Mouse (Mus musculus): Measurements from ENCODE around the gene Crebzf. TPM values are rescaled to one million over a fixed set of nuclear protein-coding genes. Genes with fewer than 3 reads are reported as not detected.

Gene Crebzf
- polyA plus RNA-seq, 1 experiment from 2014 or later, result 20.7 TPM

DNA sequence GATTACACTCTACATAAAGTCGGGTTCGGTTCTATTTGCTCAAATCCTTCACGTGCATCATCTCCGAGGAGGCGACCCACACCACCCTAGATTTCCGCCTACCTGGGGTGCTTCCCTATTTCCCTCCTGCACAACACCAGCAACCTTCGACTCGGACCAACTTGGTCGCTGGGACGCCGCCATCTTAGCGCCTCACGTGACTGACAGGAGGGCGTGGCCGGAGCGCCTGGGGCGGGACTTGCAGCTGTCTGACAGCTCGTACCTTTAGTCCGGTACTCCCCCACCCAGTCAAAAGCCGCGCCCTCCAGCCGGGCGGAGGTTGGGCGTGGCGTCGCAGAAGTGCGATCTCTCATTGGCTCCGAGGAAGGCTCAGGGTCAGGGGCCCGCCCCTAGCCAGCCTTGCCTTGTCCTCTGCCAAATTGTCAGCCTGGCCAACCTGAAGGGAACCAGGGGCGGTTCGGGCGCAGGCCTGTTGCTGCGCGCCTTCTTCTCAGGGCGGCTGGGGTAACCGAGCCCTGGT is 33.3 kb downstream of the Crebzf start, which contains the start of gene Tmem126b:
Gene Tmem126b (minus strand): TSS at position 209 of the 520 bp plus-strand sequence.
- Histone ChIP-seq H3K27ac (ENCODE audit: low read length) (peak within 1 kb of the TSS; percentile 66), H3K4me2 (replicated peaks; ENCODE audit: low read depth, low read length) (peak within 1 kb of the TSS; percentile 90), H3K4me1 (ENCODE audit: insufficient read depth, low read length) (peaks cover 8% of the 10 kb centered on the region), H3K4me3 (ENCODE audit: low read length) (peak within 1 kb of the TSS; percentile 80), H3K27me3 (ENCODE audit: insufficient read depth, low read length) (peaks cover 4% of the 10 kb centered on the region; the same call in 1 of the 2 replicates), H3K9me3 (ENCODE audit: low read length) (no peaks in the 10 kb centered on the region), H3K9ac (replicated peaks; ENCODE audit: low read length) (peak within 1 kb of the TSS; percentile 77), H3K36me3 (ENCODE audit: insufficient read depth, low read length) (0 out of 2 replicates have a peak, but pooled peaks cover 3% of the 10 kb centered on the region)
- ATAC-seq (ENCODE audit: low FRiP score, low TSS enrichment), result peak; percentile 100
- WGBS, result 0% methylated on average over 36 of the region's 36 CpGs

DNA sequence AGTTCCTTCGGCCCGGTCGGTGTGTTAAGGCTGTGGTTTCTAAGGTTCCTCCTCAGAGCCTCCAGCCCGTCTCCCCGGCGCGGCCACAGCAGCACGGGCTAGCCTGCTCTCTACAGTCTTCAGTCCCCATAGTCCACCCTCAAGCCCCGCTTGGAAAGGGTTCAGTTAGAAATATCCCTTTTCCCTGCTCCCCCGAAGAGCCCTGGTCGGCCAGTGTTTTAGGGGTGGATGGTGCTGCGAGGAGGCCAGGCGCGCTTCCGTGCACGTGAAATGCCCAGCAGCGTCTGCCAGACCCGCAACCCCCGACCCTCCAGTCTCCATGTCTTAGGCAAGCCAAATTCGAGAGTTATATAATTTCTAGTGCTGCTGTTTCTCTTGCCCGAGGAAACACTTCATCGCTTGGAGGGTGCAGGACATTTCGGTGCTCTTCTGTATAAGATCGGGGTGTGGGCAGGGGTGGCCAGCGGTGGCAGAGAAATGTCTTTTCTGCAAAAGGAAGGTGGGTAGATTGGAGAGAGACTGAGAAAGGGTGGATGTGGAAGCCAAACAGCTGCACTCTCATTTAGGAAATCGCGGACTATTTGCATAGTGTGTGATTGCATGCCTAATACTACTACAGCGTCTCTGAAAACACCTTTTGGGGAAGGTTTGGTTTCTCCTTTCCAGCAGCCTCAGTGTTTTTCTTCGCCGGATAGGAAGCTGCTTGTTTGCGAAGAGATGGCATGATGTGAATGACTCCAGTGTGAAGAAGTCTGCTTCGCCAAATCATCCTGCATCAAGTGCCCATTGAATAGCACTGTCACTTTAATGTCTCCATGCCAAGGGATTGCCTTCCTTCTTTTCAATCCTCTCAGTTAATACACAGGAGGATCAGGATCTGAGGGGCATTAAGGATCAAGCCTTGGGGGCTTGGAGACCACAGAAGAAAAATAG is 34.0 kb downstream of the Crebzf start, which contains the start of gene Dlg2:
Gene Dlg2 (plus strand): TSS at position 360 of the 933 bp plus-strand sequence.
- H3K27ac ChIP-seq (ENCODE audit: low read length), result peak within 1 kb of the TSS; percentile 66
- H3K9ac ChIP-seq (replicated peaks; ENCODE audit: low read length), result peak within 1 kb of the TSS; percentile 77
- ATAC-seq (ENCODE audit: low FRiP score, low TSS enrichment), result no peak; the same call in 1 of the 2 replicates
- H3K36me3 ChIP-seq (ENCODE audit: insufficient read depth, low read length), result no peaks in the 10 kb centered on the region
- under 1% methylated on average over 32 of the region's 32 CpGs for WGBS
- no peaks in the 10 kb centered on the region for H3K9me3 ChIP-seq (ENCODE audit: low read length)
- H3K4me2 ChIP-seq (replicated peaks; ENCODE audit: low read depth, low read length), result peak within 1 kb of the TSS; percentile 90
- H3K4me1 ChIP-seq (ENCODE audit: insufficient read depth, low read length), result peaks cover 8% of the 10 kb centered on the region
- peak within 1 kb of the TSS; percentile 80 for H3K4me3 ChIP-seq (ENCODE audit: low read length)
- peaks cover 4% of the 10 kb centered on the region; the same call in 1 of the 2 replicates for H3K27me3 ChIP-seq (ENCODE audit: insufficient read depth, low read length)

GRCm38 (mm10) chr7:90482607-90483006 is 40.1 kb downstream of the Crebzf start:
- WGBS, result 86% methylated on average over 2 of the region's 2 CpGs

More at GRCm38 (mm10) chr7:90482607-90483006, 40.1 kb downstream of the Crebzf start:
- no peak overlapping the region for H3K4me2 ChIP-seq (replicated peaks; ENCODE audit: low read depth, low read length)
- no peaks in the 10 kb centered on the region for H3K27me3 ChIP-seq (ENCODE audit: insufficient read depth, low read length)
- no peak overlapping the region for H3K27ac ChIP-seq (ENCODE audit: low read length)
- no peaks in the 10 kb centered on the region for H3K36me3 ChIP-seq (ENCODE audit: insufficient read depth, low read length)
- H3K4me1 ChIP-seq (ENCODE audit: insufficient read depth, low read length), result no peaks in the 10 kb centered on the region
- H3K9me3 ChIP-seq (ENCODE audit: low read length), result no peaks in the 10 kb centered on the region
- no peak for ATAC-seq (ENCODE audit: low FRiP score, low TSS enrichment)
- no peak overlapping the region for H3K9ac ChIP-seq (replicated peaks; ENCODE audit: low read length)
- no peak overlapping the region for H3K4me3 ChIP-seq (ENCODE audit: low read length)

Other genes with a start within 250 kb of the Crebzf start
- gene Ccdc83, start 177.0 kb upstream of the Crebzf start, polyA plus RNA-seq (2015; fragmentation: Nextera tagmentation; extraction: Ambion mirVana), result not detected in 2 replicates
- 10.1 and 11.1 TPM in 2 replicates for gene Sytl2, start 140.5 kb upstream of the Crebzf start, polyA plus RNA-seq (2015; fragmentation: Nextera tagmentation; extraction: Ambion mirVana)
- gene Ccdc89, start 16.2 kb upstream of the Crebzf start, polyA plus RNA-seq (2015; fragmentation: Nextera tagmentation; extraction: Ambion mirVana), result 1.2 and 1.3 TPM in 2 replicates
- 109 and 114 TPM in 2 replicates for gene Tmem126a, start 14.5 kb downstream of the Crebzf start, polyA plus RNA-seq (2015; fragmentation: Nextera tagmentation; extraction: Ambion mirVana)
- 42.3 and 44.3 TPM in 2 replicates for gene Tmem126b, start 33.3 kb downstream of the Crebzf start, polyA plus RNA-seq (2015; fragmentation: Nextera tagmentation; extraction: Ambion mirVana)
- 0.98 and 1.0 TPM in 2 replicates for gene Dlg2, start 33.9 kb downstream of the Crebzf start, polyA plus RNA-seq (2015; fragmentation: Nextera tagmentation; extraction: Ambion mirVana)